10 mouse cellular contexts compared by ENCODE assay signal in the genomic region with DNA sequence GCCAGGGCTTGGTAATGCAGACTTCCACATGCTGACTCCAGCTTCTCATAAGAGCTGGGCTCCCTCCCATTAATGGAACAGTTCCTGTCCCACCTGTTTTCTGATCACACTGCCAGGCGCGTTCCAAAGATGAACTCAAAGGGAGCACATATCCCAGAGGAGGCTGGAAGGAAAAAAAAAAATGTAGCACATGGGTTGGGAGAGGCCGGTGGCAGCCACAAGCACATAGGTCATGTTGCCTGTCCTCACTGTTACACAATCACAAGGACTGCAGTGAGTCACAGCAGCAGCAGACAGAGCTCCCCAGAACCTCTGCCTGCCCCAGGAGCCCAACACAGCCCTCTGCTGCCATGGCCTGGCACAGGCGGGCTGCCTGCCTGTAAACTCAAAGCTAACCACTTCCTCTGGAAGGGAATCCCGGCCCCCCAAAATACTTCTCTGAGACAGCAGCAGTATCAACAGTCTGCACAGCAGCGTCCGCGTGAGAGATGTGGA.
DNase-seq lines count a peak whose midpoint lies in the region; ATAC-seq and TF ChIP-seq lines count a peak whose summit lies in the region.
"Had no signal": no experiment of that assay in that cellular context is flagged by ENCODE, and none has a peak within 500 bp of the region (broad histone marks: within the 10 kb centered on the region; RNA-seq: fewer than 3 reads in every experiment).

No protein-coding gene starts in this region.

- no peaks in the 10 kb centered on the region for H3K36me3 ChIP-seq in hindbrain, postnatal 0 days (ENCODE audit: insufficient read depth, low read length)
- no peaks in the 10 kb centered on the region for H3K36me3 ChIP-seq in hindbrain, embryonic 11.5 days (ENCODE audit: control insufficient read depth, insufficient read depth, low read length)
- no peaks in the 10 kb centered on the region for H3K36me3 ChIP-seq in forebrain, embryonic 13.5 days (ENCODE audit: poor library complexity, severe bottlenecking)
- H3K36me3 ChIP-seq: neural tube, embryonic 12.5 days had no signal

- 0 out of 2 replicates have a peak overlapping the region, but pooled peaks have one; percentile 13 for H3K9ac ChIP-seq in hindbrain, postnatal 0 days (replicated peaks; ENCODE audit: low read length)
- H3K9ac ChIP-seq in hindbrain, embryonic 11.5 days (ENCODE audit: low read depth, low read length), result no peak overlapping the region
- no peak overlapping the region for H3K9ac ChIP-seq in forebrain, embryonic 13.5 days
- H3K9ac ChIP-seq: neural tube, embryonic 12.5 days had no signal

- peaks cover 4% of the 10 kb centered on the region for H3K9me3 ChIP-seq in hindbrain, postnatal 0 days (ENCODE audit: low read length)
- no peaks in the 10 kb centered on the region for H3K9me3 ChIP-seq in hindbrain, embryonic 11.5 days (ENCODE audit: control insufficient read depth, low read length)
- H3K9me3 ChIP-seq in forebrain, embryonic 13.5 days (replicated peaks), result peaks cover 3% of the 10 kb centered on the region; the same call in 1 of the 2 replicates
- H3K9me3 ChIP-seq: neural tube, embryonic 12.5 days had no signal

- WGBS in hindbrain, postnatal 0 days, result 81% methylated on average over 8 of the region's 8 CpGs
- WGBS in hindbrain, embryonic 11.5 days, result 90% methylated on average over 8 of the region's 8 CpGs
- WGBS in forebrain, embryonic 13.5 days, result 89% methylated on average over 8 of the region's 8 CpGs

- ATAC-seq in hindbrain, postnatal 0 days, result no peak
- no peak for ATAC-seq in hindbrain, embryonic 11.5 days (ENCODE audit: low FRiP score)
- peak; percentile 100 for ATAC-seq in common myeloid progenitor, adult 5-6 weeks (replicated peaks; ENCODE audit: low read depth, poor library complexity, severe bottlenecking)
- no peak for ATAC-seq in forebrain, embryonic 13.5 days

- no peak overlapping the region for H3K4me3 ChIP-seq in hindbrain, postnatal 0 days (ENCODE audit: low read length)
- no peak overlapping the region for H3K4me3 ChIP-seq in hindbrain, embryonic 11.5 days (ENCODE audit: low read depth, low read length)
- no peak overlapping the region for H3K4me3 ChIP-seq in forebrain, embryonic 13.5 days
- H3K4me3 ChIP-seq: neural tube, embryonic 12.5 days had no signal

- H3K4me2 ChIP-seq in hindbrain, postnatal 0 days (ENCODE audit: low read depth, low read length), result no peak overlapping the region
- H3K4me2 ChIP-seq in hindbrain, embryonic 11.5 days (replicated peaks; ENCODE audit: low read depth, low read length), result no peak overlapping the region
- H3K4me2 ChIP-seq in forebrain, embryonic 13.5 days, result no peak overlapping the region
- H3K4me2 ChIP-seq: neural tube, embryonic 12.5 days had no signal

- H3K4me1 ChIP-seq in hindbrain, postnatal 0 days (ENCODE audit: insufficient read depth, low read length), result no peaks in the 10 kb centered on the region
- peaks cover 2% of the 10 kb centered on the region; the same call in 1 of the 2 replicates for H3K4me1 ChIP-seq in hindbrain, embryonic 11.5 days (replicated peaks; ENCODE audit: control insufficient read depth, insufficient read depth, low read length)
- no peaks in the 10 kb centered on the region for H3K4me1 ChIP-seq in forebrain, embryonic 13.5 days
- H3K4me1 ChIP-seq: neural tube, embryonic 12.5 days had no signal

- intact Hi-C loops in heart, postnatal 36 days (cut with DNase I), result loop anchor here (5.0 kb wide), 1 partner anchor 121 kb away; no protein-coding TSS in a partner anchor

- no peak for TF ChIP-seq CTCF in hindbrain, postnatal 0 days (IDR thresholded peaks at IDR 0.05; ENCODE audit: low read depth)

- H3K27me3 ChIP-seq in hindbrain, postnatal 0 days (ENCODE audit: insufficient read depth, low read length), result no peaks in the 10 kb centered on the region
- H3K27me3 ChIP-seq in hindbrain, embryonic 11.5 days (ENCODE audit: control insufficient read depth, insufficient read depth, low read length), result no peaks in the 10 kb centered on the region
- no peaks in the 10 kb centered on the region for H3K27me3 ChIP-seq in forebrain, embryonic 13.5 days
- H3K27me3 ChIP-seq: CH12.LX; neural tube, embryonic 12.5 days had no signal

- DNase-seq in hindbrain, postnatal 0 days (ENCODE audit: low spot score), result no peak
- no peak for DNase-seq in hindbrain, embryonic 11.5 days (ENCODE audit: low spot score)
- peak; percentile 31 to 53 for DNase-seq in heart, postnatal 36 days
- peak; percentile 63 to 74 for DNase-seq in lung, postnatal 4 days
- peak; percentile 78 for DNase-seq in thymus, postnatal 25 days
- DNase-seq in cerebellum, postnatal 25 days, result no peak

- H3K27ac ChIP-seq in hindbrain, postnatal 0 days, result no peak overlapping the region
- H3K27ac ChIP-seq in hindbrain, embryonic 11.5 days (ENCODE audit: low read depth, low read length), result no peak overlapping the region
- H3K27ac ChIP-seq in forebrain, embryonic 13.5 days, result no peak overlapping the region
- H3K27ac ChIP-seq: neural tube, embryonic 12.5 days had no signal

Comparison
In these comparisons a context has a peak if more than half of its experiments do, and no peak if none do; other contexts are left out.
1. DNase-seq: peak in heart, postnatal 36 days (2 of 2), lung, postnatal 4 days (2 of 2) and thymus, postnatal 25 days (single experiment); none in hindbrain, postnatal 0 days (single experiment), hindbrain, embryonic 11.5 days (single experiment) and cerebellum, postnatal 25 days (0 of 2).